Mouse (Mus musculus) small intestine, adult 2 months (tissue): ENCODE measurements at regions not wholly inside any gene's neighbourhood (a gene's known extent, or its start where the extent isn't known, plus 50 kb on each side); places are given as distances from the start of the nearest gene placed in this dataset.

ENCODE experiments used
- CTCF ChIP-seq: fragments of 200-500 bp; IDR thresholded peaks from 2 replicates; pipeline ENCODE4 v1.5.1; 2012; ENCODE audit warnings: low read depth, mild to moderate bottlenecking, control low read depth, inconsistent platforms, low read length, moderate library complexity, mixed read lengths; ENCODE audit not compliant: insufficient replicate concordance, insufficient read length; ENCODE audit errors: extremely low read depth
- POLR2A ChIP-seq: fragments of 200-500 bp; IDR thresholded peaks from 2 replicates; pipeline ENCODE4 v1.6.1; 2012; ENCODE audit warnings: low read depth, mild to moderate bottlenecking, control low read depth, inconsistent platforms, low read length, moderate library complexity

GRCm38 (mm10) chr13:42403231-42404020 lies 102.2 kb downstream of the Edn1 start:
- TF ChIP-seq CTCF (no peak), POLR2A (no peak)
